Mouse (Mus musculus) kidney, postnatal 4 days (tissue): ENCODE data around the gene Mgst3.

Experiments
- DNase-seq, 2 experiments: peaks; one replicate each; pipeline ENCODE4 v3.0.0; 2021; ENCODE audit warnings: mixed read lengths in 2 of 2

Mgst3 gene

GRCm38 (mm10) chr1:167393683-167394492 lies at the start of gene Mgst3:
Gene Mgst3, minus strand, starts transcription at chr1:167393841.
- peak; percentile 96 to 97 for DNase-seq

DNA sequence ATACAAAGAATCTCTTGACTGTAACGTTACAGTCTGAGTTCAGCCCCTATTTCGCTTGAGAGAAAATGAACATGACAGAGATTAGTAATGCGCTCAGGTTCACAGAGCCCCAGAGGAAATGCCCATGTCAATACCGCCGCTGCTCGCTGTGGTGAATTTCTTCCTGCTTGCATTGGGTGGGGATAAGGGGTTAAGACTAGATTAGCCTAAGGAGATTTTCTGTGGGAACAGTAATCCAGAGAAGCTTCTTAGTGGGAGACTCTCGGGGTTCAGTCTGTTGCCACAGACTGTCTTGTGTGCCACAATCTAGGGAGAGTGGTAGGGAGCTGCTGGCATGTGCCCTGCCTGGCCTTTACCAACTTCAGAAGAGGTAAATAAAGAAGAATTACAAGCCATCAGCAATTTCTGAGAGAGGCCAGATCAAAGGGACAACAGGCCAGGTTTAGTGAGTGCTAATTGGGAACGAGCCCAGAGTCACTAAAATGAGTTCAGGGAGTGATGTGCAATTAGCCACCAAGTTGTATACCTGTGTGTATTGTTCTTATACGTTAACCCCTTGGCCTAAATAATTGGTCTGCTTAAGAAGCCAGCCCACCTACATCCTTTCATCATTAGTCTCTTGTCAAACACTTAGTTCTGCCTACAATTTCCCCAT lies 44.7 kb upstream of the Mgst3 start:
- DNase-seq: no peak

GRCm38 (mm10) chr1:167437091-167437490 lies 43.5 kb upstream of the Mgst3 start:
- DNase-seq: no peak

DNA sequence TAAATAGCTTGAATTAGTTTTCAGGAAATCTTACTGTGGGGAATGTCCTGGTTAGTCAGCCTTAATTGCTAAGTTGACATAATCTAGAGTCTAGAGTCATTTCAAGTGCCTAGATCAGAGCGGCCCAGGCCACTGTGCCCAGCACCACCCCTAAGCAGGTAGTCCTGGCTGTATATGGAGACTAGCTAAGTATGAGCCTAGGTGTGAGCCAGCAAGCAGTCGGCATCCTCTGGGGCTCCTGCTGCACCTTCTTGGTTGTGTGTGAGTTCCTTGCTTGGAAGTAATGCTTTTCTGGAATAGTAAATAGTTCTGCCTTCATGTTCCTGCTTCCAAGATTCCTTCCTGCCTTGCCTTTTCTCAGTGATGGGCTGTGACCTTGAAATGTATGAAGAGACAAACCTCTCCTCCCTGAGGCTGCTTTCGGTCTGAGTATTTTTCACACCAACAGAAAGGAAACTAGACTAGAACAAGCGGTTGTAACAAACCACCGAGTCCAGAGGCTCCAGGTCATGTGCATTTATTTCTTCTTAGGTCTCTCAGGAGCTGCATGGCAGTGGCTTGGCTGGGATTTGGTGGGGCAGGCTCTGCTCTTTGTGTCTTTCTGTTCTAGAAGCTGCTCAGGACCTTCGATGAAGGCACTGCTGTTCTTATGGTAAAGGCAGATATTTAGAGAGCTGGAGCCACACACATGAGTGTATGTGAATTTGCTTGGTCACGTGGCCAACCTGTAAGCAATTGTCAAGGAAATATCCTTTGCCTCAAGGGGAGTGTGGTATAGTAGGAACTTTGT lies 42.7 kb upstream of the Mgst3 start:
- no peak for DNase-seq

- DNase-seq: no peak
Measured at GRCm38 (mm10) chr1:167434931-167435330, 41.3 kb upstream of the Mgst3 start.

- no peak for DNase-seq
Measured at GRCm38 (mm10) chr1:167430976-167431676, 37.5 kb upstream of the Mgst3 start.

DNA sequence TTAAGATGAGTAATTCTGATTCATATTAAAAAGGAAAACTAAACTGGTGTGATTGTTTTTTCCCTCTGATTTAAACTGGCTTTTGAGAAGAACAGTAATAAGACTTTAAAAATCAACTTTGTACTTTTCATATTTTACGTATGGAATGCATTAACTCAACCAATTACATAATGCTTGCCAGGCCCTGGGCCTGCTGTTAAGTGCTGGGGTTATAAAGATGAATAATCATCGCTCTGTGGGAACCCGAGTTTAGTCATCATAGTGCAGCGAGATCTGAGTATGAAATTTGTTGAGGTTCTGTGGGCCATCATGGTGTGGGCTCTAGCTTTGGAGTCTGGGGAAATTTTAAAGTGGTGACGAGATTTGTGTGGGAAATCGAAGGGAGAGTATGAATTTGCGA lies 33.0 kb upstream of the Mgst3 start:
- DNase-seq: no peak

- DNase-seq: no peak
Measured at GRCm38 (mm10) chr1:167425572-167425971, 31.9 kb upstream of the Mgst3 start.

DNA sequence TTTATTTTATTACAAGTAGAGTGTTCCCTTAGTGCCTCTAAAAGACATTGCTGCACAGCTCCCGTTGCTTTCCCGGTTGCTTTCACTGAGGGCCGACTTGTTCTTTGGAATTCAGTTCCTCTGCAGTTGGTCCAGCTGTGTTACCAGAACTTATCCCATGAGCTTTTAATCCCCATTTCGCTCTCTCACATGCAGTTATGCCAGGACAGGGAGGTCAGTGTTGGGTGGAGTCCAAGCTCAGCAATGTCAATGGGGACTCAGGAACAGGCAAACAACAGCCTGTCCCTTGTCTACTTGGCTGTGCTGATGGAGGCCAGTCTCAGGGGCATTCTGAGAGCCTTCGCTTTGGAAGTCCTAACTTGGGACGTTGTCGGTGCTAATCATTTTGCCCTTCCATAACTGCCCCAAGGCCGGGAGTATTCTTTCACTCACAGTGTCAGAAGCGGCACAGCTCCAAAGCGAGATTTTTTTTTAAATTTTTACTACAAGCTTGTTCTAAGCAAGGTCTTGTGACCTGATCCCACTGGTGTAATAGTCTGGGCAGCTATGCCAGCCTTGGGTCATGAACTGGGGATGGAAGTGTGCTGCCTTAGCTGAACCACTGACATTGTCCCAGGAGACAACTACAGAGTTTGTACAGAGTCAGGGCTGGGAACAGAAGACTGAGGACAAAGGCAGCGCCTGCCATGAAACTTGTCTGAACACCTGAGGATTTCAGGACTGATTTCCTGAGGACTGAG lies 29.0 kb upstream of the Mgst3 start:
- DNase-seq: peak in 1 of 2 experiments; percentile 5

DNA sequence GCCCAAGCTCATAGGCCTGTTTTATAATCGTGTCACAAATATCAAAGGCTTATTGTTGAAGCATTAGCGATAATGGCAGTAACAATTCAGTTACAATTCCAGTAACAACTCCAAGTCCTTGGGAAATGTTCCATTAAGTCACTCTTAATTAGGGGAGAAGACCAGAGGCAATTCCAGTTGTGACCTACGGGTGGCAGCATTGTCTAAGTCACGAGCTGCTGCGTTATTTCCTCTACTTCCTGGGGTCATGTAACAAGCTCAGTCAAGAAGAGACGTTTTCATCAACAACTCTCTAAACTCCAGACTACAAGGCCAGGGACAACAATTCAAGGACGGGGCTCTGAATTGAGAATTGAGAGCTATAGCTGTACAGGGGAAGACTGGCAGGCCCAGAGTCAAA lies 21.2 kb upstream of the Mgst3 start:
- peak; percentile 87 to 88 for DNase-seq

- no peak for DNase-seq
Measured at GRCm38 (mm10) chr1:167411991-167412715, 18.5 kb upstream of the Mgst3 start.

DNA sequence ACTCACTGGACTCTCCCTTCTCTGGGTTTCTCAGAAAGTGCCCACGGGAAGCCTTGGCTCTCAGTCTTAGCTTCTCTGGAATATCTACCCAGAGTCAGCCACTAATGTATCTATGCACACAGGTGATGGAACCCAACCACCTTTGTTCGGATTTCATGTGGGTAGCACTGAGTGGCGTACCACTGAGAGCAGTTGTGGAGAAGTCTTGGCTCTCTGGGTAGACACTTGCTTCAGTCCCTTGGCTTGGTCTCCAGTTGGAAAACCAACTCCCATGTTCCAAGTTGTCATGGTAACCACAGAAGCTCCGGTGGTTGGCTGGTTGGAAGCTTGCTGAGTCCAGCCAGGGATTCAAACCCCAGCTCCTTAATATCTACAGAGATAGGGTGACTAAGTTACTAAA lies 16.0 kb upstream of the Mgst3 start:
- DNase-seq: no peak

- DNase-seq: no peak
Measured at GRCm38 (mm10) chr1:167405237-167405636, 11.6 kb upstream of the Mgst3 start.

- peak in 1 of 2 experiments; percentile 38 for DNase-seq
Measured at GRCm38 (mm10) chr1:167393281-167393680, 360 bp downstream of the Mgst3 start.

- DNase-seq: no peak
Measured at GRCm38 (mm10) chr1:167392687-167393086, 954 bp downstream of the Mgst3 start.

GRCm38 (mm10) chr1:167392031-167392640 lies 1.5 kb downstream of the Mgst3 start:
- DNase-seq: no peak

- DNase-seq: no peak
Measured at GRCm38 (mm10) chr1:167391241-167391640, 2.4 kb downstream of the Mgst3 start.

- no peak for DNase-seq
Measured at GRCm38 (mm10) chr1:167390381-167390780, 3.3 kb downstream of the Mgst3 start.

DNA sequence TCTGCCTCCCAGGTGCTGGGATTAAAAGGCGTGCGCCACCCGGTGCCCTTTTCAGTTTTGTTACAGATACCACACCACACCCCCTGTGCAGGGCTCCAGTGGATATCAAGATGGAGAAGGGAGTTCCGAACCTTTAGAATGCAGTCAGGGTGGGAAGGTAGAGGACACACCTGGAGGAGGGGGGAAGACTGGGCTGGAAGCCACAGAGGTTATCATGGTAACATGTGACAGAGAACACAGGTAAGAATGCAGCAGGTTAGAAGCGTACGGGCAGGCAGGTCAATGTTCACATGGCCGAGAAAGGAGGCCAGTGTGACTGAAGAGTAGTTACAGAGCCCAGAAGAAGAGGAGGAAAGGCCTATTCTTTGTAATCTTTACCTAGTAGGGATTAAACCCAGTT lies 4.1 kb downstream of the Mgst3 start:
- DNase-seq: no peak

- no peak for DNase-seq
Measured at GRCm38 (mm10) chr1:167388571-167388970, 5.1 kb downstream of the Mgst3 start.

DNA sequence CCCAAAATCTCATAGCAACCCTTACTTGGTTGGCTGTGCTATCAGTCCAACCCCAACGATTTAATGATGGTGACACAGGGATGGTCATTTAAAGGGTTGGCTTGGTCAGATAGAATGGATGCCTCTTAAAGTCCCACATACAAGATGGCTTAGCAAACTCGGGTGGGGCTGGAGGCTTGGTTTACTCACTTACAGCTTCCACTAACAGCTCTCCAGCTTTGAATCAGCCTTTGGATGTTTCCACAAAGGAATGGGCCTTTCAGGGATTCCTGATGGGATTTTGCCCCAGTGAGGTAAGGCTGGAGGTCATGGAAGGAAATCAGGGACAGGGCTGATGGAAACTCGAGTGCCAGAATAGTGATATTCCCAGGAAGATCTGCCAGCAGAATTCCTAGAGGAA lies 5.8 kb downstream of the Mgst3 start:
- DNase-seq: no peak
